Mouse (Mus musculus): ENCODE measurements around the gene Olfr521. TPM values are rescaled to one million over a fixed set of nuclear protein-coding genes. Genes with fewer than 3 reads are reported as not detected.
"Not testable (repeated sequence)": the region's sequence is repeated elsewhere in the genome, so short reads cannot be mapped to it uniquely, and the experiment has no call there.

Olfr521 gene
- total RNA-seq (2021), result not detected
- long read RNA-seq, experiment 1, result 0 reads
- long read RNA-seq, experiment 2, result 0 reads

DNA sequence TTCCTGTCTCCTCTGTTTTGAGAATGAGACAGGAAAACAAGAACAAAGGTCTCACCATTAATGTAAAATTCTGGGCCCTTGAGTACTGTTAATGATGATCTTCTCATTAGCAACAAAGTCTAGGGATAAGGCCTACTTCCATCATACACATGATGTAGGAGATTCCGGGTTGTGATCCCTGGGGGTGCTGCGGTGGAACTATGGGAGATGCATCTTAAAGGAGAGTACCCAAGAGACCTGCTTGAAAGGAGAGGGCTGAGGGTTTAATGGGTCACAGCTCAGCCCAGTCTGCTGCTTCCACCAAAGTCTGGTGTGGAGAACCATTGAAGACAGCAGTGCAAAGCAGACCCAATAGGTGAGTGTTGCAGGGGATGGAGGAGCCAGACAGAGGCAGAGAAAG, at the start of gene Olfr521:
Gene Olfr521, plus strand, starts transcription at position 301 of the 400 bp plus-strand sequence.
- DNase-seq, result no peak

DNA sequence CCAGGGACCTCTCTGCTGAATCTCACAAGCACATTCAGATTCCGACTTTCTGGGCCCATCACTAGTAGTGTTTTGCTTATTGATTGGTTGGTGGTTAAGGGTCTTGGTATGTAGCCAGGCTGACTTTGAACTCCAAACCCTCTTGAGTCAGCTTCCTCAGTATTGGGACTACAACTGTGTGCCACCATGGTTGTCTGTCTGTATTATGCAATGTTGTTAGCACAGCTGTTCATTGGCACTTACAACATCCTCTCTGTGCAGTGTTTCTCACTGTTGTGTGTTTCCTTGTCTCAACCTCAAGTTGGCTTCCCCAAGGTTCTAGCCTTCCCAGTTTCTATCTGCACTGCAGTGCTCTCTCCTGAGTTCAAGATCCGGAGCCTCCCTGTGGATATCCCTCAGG, 46.8 kb upstream of the Olfr521 start:
- DNase-seq, result no peak

DNA sequence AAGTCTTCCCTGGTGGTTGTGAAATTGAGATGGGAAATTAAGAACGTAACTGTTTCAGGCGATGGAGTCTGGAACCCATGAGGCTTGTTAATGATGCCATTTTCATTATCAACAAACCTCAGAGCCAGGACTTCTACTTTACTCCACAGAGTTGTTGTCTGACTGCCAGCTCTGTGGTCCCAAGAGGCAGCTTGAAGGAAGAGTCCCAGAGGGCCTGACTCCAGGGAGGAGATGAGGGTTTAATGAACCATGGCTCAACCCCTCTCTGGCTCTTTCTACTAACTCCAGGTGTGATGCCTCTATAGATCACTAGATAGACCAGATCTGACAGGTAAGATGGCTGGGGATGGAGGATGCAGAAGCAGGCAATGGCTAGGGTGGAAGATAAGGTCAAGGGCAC, 33.3 kb upstream of the Olfr521 start, which contains the start of gene Olfr520:
Gene Olfr520, plus strand, starts transcription at position 301 of the 400 bp plus-strand sequence.
- DNase-seq, result no peak

DNA sequence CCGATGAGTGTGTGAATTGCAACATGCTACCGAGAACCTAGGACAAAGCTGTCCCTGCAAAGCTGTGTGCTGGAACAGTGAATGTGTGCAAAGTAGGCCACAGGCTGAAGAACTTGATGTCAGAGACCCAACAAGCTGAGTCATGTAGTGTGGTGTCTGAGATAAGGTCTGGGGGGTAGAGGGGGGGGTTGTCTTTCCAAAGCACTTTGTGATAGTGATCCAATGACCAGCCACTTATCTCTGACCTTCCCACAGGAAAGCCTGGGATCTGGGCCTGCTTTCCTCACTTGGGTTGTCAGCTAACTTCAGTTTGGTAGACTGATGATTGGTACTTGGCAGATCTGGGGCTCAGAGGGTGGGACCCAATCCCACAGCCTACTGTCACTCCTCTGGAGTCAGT, 28.7 kb upstream of the Olfr521 start:
- DNase-seq, result no peak

GRCm38 (mm10) chr7:99735491-99735890, 27.8 kb upstream of the Olfr521 start:
- DNase-seq, result not testable (repeated sequence)

DNA sequence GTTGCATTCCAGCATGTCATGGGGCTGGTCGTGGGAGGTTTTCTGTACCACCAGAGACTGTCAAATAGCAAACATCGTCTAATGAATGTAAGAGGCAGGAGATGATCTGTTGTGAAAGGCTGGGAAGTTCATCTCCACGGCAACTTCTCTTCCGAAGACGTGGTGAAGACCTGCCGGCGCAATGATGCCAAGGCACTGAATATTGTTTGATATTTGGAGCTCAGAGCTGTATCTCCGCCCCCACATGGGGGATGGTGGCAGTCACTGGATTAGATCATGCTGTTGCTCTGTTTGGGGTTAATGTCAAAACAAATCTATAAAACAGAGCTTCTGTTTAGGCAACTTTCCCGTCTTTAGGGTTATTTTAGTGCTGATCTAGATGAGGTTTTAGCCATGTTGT, 24.0 kb upstream of the Olfr521 start:
- no peak for DNase-seq

DNA sequence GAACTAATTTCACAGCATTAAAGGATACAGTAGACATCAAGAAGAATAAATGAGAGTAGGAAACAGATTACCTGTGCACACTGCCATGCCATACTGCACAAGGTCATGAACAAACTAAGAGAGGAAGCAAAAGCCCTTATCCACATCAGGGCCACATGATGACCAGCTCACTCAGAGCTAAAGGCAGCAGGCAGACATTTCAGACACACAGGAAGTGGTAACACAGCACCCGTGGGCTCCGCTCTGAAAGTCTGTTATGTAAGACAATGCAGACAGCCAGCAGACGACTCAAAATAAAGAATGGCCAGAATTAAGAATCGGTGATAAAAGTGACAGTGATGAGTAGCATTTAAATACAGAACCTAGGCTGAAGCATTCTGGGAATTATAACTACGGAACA, 18.1 kb downstream of the Olfr521 start:
- DNase-seq, result no peak

- DNase-seq, result no peak
These were observed 18.6 kb downstream of the Olfr521 start for GRCm38 (mm10) chr7:99781916-99782315.

DNA sequence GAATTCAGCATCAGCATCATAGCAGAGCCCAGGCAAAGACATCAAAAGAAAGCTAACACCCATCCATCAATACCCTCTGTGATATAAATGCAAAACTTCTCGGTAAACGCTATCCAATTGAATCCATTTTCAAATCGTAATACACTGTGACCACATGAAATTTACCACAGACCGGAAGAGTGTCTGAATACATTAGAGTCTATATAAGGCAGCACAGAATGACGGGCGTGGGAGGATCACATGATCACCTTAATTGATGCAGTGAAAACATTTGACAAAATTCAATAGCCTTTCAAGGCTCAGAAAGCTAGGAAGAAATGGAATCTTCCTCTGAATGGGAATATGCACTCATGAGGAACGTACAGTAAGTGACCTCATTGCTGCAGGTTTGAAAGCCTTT, 20.1 kb downstream of the Olfr521 start:
- no peak for DNase-seq

DNA sequence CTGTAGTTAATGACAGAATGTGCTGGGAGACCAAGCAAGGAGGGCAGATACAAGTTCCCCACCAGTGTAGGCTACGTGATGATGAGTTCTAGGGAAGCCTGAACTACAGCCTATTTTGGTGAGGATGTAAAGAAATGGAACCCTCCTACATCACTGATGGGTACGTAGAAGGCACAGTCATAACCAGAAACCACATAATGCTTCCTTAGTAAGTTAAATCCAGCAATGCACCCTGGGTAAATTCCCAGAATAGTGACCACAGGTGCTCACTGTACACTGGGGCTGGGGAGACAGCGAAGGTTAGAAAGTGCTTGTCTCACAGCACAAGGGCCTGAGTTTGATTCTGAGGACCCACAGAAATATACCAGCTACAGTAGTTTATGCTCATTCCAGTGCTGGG, 22.2 kb downstream of the Olfr521 start:
- DNase-seq, result no peak

- DNase-seq, result no peak
These were observed 23.5 kb downstream of the Olfr521 start for GRCm38 (mm10) chr7:99786774-99787173.

GRCm38 (mm10) chr7:99787935-99788334, 24.6 kb downstream of the Olfr521 start:
- DNase-seq, result no peak

DNA sequence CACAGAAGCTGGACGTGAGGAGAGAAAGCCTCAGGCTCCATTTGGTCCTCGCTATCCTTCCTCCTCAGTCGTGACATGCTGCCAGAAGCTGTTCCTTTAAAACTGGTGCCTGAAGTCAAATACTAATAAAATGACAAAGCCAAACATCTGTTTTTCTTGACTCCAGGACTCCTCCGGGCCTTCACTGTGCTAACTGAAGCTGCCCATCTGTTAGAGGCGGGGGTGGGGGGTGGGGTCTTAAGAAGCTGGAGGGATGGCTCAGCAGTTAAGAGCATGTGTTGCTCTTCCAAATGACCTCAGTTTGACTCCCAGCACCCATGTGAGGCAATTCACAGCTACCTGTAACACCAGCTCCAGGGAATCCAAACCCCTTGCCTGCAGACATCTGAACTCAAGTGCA, 25.3 kb downstream of the Olfr521 start:
- peak; percentile 26 for DNase-seq

GRCm38 (mm10) chr7:99790816-99791215, 27.5 kb downstream of the Olfr521 start:
- no peak for DNase-seq

DNA sequence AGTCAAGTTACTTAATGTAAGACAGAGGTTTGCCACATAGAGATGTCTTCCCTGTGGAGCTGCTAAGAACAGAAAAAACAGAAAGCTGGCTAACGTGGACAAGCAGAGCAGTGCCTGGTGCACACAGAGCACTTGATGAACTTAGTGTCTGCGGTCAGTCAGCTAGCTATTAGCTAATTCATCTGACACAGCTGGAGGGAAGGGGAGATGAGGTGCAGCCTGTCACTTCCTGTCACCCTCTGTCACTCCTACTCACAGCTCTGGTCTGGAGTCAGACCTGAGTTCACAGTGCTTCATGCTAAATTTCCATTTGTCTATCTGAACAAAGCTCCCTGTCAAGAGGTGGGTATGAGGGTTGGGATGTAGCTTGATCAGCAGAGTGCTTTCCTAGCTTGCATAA, 30.8 kb downstream of the Olfr521 start:
- DNase-seq, result no peak

DNA sequence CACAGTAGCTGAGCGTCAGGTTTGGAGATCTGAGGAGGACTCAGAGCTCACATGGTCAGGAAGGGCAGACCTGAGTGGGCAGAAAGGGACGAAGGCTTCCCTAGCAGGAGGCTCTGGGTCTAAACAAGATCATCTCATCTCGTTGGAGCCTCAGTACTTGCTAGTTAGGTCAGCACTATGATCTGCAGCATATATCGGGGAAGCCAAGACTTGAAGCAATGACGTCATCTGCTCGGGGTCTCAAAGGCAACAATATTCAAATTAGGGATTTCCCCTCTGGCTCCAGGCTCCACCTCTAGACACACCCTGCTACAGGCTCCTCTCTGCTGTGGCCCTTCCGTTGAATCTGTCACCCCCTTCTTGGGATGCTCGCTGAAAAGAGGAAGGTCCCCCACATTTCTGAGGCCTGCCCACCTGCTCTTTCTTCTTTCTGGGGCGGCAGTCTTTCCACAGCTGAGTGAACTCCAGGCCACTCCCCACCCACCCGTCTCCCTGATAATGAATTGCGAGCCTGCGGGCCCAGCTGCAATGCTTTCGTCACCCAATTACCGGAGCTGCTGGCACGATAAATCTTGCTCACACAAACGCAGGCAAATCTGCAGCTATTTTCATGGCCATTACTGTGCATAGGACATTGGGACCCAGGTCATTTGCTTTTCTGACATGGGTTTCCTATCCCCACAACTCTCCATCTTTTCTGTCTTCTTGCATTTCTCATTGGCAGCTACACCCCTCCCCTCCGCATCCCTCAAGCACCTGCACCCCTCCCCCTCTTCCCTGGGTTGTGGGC, 32.1 kb downstream of the Olfr521 start:
- DNase-seq, result no peak

DNA sequence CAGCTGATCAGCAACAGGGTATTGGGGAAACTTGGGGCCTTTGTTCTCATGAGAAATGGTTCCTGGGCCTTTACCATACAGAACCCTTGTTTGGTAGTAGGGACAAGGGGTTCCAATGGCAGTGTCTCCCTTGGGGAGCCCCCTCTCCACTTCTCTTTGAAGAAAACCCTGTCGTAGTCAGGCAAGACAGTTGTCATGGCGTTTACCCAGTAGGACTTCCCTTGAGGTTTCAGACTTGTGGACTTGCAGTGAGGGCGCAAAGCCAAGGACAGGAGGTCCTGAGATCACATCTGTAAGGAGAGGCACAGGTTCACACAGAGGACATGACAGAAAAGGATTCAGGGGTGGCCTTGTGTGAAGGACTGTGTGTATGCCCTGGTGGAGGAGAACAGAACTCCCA, 33.2 kb downstream of the Olfr521 start:
- DNase-seq, result no peak

GRCm38 (mm10) chr7:99797261-99797660, 34.0 kb downstream of the Olfr521 start:
- no peak for DNase-seq

GRCm38 (mm10) chr7:99797911-99798647, 34.8 kb downstream of the Olfr521 start:
- no peak for DNase-seq

DNA sequence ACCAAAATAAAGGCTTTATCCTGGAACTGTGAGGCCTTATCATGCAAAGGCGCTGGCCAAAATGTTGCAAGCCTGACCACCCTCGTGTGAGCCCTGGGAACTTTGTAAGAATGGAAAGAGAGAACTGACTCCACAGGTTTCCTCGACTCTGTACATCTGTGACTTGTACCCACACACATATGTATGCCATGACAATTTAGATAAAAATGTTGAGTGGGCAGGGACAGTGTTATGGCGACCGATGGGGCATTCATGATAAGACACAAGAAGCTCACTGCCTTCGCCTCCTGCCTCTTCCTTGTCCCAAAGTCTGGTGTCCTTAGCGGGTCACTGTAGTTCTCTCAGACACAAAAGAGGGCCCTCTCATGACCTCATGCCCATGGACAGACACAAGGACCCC, 35.8 kb downstream of the Olfr521 start:
- DNase-seq, result no peak

- DNase-seq, result no peak
These were observed 40.2 kb downstream of the Olfr521 start for GRCm38 (mm10) chr7:99803535-99803934.

- not testable (repeated sequence) for DNase-seq
These were observed 40.7 kb downstream of the Olfr521 start for GRCm38 (mm10) chr7:99804033-99804432.

GRCm38 (mm10) chr7:99805340-99805739, 42.0 kb downstream of the Olfr521 start:
- no peak for DNase-seq

Data from gastrocnemius, postnatal 25 days (tissue).